In the genomic region with DNA sequence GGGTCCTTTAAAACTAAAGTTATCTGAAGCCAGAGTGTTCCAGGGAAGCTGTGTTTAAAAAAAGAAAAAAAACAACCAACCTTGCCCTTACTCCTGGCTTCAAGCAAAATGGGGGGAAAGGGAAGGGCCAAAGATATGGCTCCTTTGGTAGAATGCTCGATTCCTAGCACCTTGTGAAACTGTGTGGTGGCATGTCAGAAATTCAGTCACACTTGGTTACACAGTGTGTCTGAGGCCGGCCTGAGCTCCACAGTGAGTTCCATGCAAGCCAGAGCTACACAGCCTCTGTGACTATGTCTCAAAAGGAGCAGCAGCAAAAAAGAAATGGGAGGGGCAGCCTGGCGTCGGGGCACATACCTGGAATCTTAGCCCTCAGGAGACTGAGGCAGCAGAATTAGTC, we compare ENCODE assay signal across 14 mouse cellular contexts. TPM values are rescaled to one million over a fixed set of nuclear protein-coding genes. Genes with fewer than 3 reads are reported as not detected.
DNase-seq lines count a peak whose midpoint lies in the region; ATAC-seq and TF ChIP-seq lines count a peak whose summit lies in the region.
"Had no signal": no experiment of that assay in that cellular context is flagged by ENCODE, and none has a peak within 500 bp of the region (broad histone marks: within the 10 kb centered on the region; RNA-seq: fewer than 3 reads in every experiment).

No protein-coding gene starts in this region.

- H3K4me2 ChIP-seq in heart, postnatal 0 days (ENCODE audit: low read depth, low read length): no peak overlapping the region
- no peak overlapping the region for H3K4me2 ChIP-seq in midbrain, embryonic 13.5 days (replicated peaks)
- H3K4me2 ChIP-seq in stomach, embryonic 15.5 days: no peak overlapping the region
- H3K4me2 ChIP-seq: forebrain, embryonic 12.5 days had no signal

- no peaks in the 10 kb centered on the region for H3K9me3 ChIP-seq in heart, postnatal 0 days (replicated peaks; ENCODE audit: control insufficient read depth, low read length)
- no peaks in the 10 kb centered on the region for H3K9me3 ChIP-seq in midbrain, embryonic 13.5 days
- H3K9me3 ChIP-seq in midbrain, embryonic 10.5 days (replicated peaks): no peaks in the 10 kb centered on the region
- H3K9me3 ChIP-seq in stomach, embryonic 15.5 days: no peaks in the 10 kb centered on the region
- H3K9me3 ChIP-seq: forebrain, embryonic 12.5 days; megakaryocyte, embryonic 14.5 days; neural tube, embryonic 13.5 days had no signal

- TF ChIP-seq CTCF in heart, postnatal 0 days (IDR thresholded peaks at IDR 0.05; ENCODE audit: low read depth): no peak

- no peak for DNase-seq in heart, postnatal 0 days (ENCODE audit: low spot score)
- no peak for DNase-seq in heart, postnatal 4 days
- no peak for DNase-seq in midbrain, embryonic 10.5 days (ENCODE audit: low spot score)
- no peak for DNase-seq in gastrocnemius, adult 18-20 months (ENCODE audit: low spot score)
- DNase-seq: cerebellum, adult 2 months; heart, postnatal 14 days; thymus, postnatal 36 days had no signal

- H3K9ac ChIP-seq in heart, postnatal 0 days (replicated peaks; ENCODE audit: low read depth, low read length): no peak overlapping the region
- H3K9ac ChIP-seq in midbrain, embryonic 13.5 days (replicated peaks): no peak overlapping the region
- no peak overlapping the region for H3K9ac ChIP-seq in stomach, embryonic 15.5 days
- H3K9ac ChIP-seq: forebrain, embryonic 12.5 days; neural tube, embryonic 13.5 days had no signal

- 36% methylated on average over 4 of the region's 4 CpGs for WGBS in heart, postnatal 0 days
- 26% methylated on average over 4 of the region's 4 CpGs for WGBS in midbrain, embryonic 13.5 days
- WGBS in midbrain, embryonic 10.5 days: 38% methylated on average over 4 of the region's 4 CpGs
- 36% methylated on average over 4 of the region's 4 CpGs for WGBS in stomach, embryonic 15.5 days

- peak overlapping the region; percentile 5; the same call in 1 of the 2 replicates for H3K27ac ChIP-seq in heart, postnatal 0 days (ENCODE audit: low read depth)
- H3K27ac ChIP-seq in midbrain, embryonic 13.5 days: peak overlapping the region; percentile 25
- no peak overlapping the region for H3K27ac ChIP-seq in midbrain, embryonic 10.5 days (replicated peaks)
- H3K27ac ChIP-seq in brown adipose tissue, adult 24 weeks (replicated peaks; ENCODE audit: low read depth, low read length): peak overlapping the region; percentile 98
- peak overlapping the region; percentile 63; the same call in 1 of the 2 replicates for H3K27ac ChIP-seq in stomach, embryonic 15.5 days
- H3K27ac ChIP-seq: forebrain, embryonic 12.5 days; left cerebral cortex, adult 2 months; neural tube, embryonic 13.5 days had no signal

- peaks cover 25% of the 10 kb centered on the region for H3K27me3 ChIP-seq in heart, postnatal 0 days (ENCODE audit: control insufficient read depth, insufficient read depth, low read length)
- peaks cover 34% of the 10 kb centered on the region for H3K27me3 ChIP-seq in midbrain, embryonic 13.5 days
- H3K27me3 ChIP-seq in midbrain, embryonic 10.5 days (ENCODE audit: low read depth, poor library complexity, severe bottlenecking): peaks cover 33% of the 10 kb centered on the region
- peaks cover 18% of the 10 kb centered on the region for H3K27me3 ChIP-seq in stomach, embryonic 15.5 days (replicated peaks)

- H3K4me1 ChIP-seq in heart, postnatal 0 days (ENCODE audit: control insufficient read depth, insufficient read depth): peaks cover 5% of the 10 kb centered on the region; the same call in 1 of the 2 replicates
- peaks cover 34% of the 10 kb centered on the region for H3K4me1 ChIP-seq in midbrain, embryonic 13.5 days (replicated peaks)
- H3K4me1 ChIP-seq in midbrain, embryonic 10.5 days: peaks cover 46% of the 10 kb centered on the region
- peaks cover 6% of the 10 kb centered on the region; the same call in 1 of the 2 replicates for H3K4me1 ChIP-seq in brown adipose tissue, adult 24 weeks (ENCODE audit: control insufficient read depth, insufficient read depth, insufficient read length, low read length)
- H3K4me1 ChIP-seq in stomach, embryonic 15.5 days: peaks cover 21% of the 10 kb centered on the region

- H3K36me3 ChIP-seq in heart, postnatal 0 days (replicated peaks; ENCODE audit: control insufficient read depth, insufficient read depth, low read length): peaks cover 20% of the 10 kb centered on the region; the same call in 1 of the 2 replicates
- peaks cover 25% of the 10 kb centered on the region for H3K36me3 ChIP-seq in midbrain, embryonic 13.5 days
- peaks cover 33% of the 10 kb centered on the region for H3K36me3 ChIP-seq in midbrain, embryonic 10.5 days
- peaks cover 7% of the 10 kb centered on the region; the same call in 1 of the 2 replicates for H3K36me3 ChIP-seq in stomach, embryonic 15.5 days

- TF ChIP-seq EP300 in heart, postnatal 0 days (IDR thresholded peaks at IDR 0.05; ENCODE audit: low read depth): no peak

- H3K4me3 ChIP-seq in heart, postnatal 0 days (ENCODE audit: low read depth, low read length): no peak overlapping the region
- H3K4me3 ChIP-seq in midbrain, embryonic 13.5 days (replicated peaks): no peak overlapping the region
- no peak overlapping the region for H3K4me3 ChIP-seq in midbrain, embryonic 10.5 days
- 0 out of 2 replicates have a peak overlapping the region, but pooled peaks have one; percentile 26 for H3K4me3 ChIP-seq in brown adipose tissue, adult 24 weeks (ENCODE audit: insufficient read depth, low read depth, low read length)
- H3K4me3 ChIP-seq in stomach, embryonic 15.5 days (replicated peaks): no peak overlapping the region
- H3K4me3 ChIP-seq: forebrain, embryonic 12.5 days; left cerebral cortex, adult 2 months; megakaryocyte, embryonic 14.5 days; neural tube, embryonic 13.5 days had no signal

- no peak for ATAC-seq in heart, postnatal 0 days (ENCODE audit: insufficient read depth, low read depth)
- ATAC-seq in midbrain, embryonic 13.5 days: no peak
- ATAC-seq in stomach, embryonic 15.5 days (ENCODE audit: insufficient read depth, low FRiP score, low read depth): no peak

RNA-seq across cellular contexts. Expression of a gene that starts 3.7 kb away (rescaled TPM):
- total RNA-seq in heart, postnatal 0 days (2014; rRNA removed; ENCODE audit: low replicate concordance): 7.6 TPM in 1 of 2 replicates, not detected in the other
- 0.08 and 0.23 TPM in 2 replicates for polyA plus RNA-seq in heart, postnatal 0 days (2015; fragmentation: Nextera tagmentation; extraction: Ambion mirVana)
- total RNA-seq in heart, postnatal 4 days (2021): not detected
- not detected in 2 replicates for polyA plus RNA-seq in midbrain, embryonic 13.5 days (2015; fragmentation: Nextera tagmentation; extraction: Ambion mirVana)
- polyA plus RNA-seq in midbrain, embryonic 10.5 days (2016; fragmentation: Nextera tagmentation; extraction: Ambion mirVana): 0.36 and 0.48 TPM in 2 replicates
- polyA plus RNA-seq in brown adipose tissue, adult 24 weeks (2012; ENCODE audit: insufficient read depth, insufficient read length, missing spikeins): 22.0 and 26.4 TPM in 2 replicates
- 0.06 and 0.09 TPM in 2 replicates for polyA plus RNA-seq in stomach, embryonic 15.5 days (2015; fragmentation: Nextera tagmentation; extraction: Ambion mirVana)
- under 1 TPM; 0.59 to 0.90 TPM for total RNA-seq in gastrocnemius, adult 18-20 months (2021)
- polyA plus RNA-seq: forebrain, embryonic 12.5 days had no signal

RNA-seq across cellular contexts. Expression of a gene that starts 8.1 kb away (rescaled TPM):
- 10.4 TPM in 1 of 2 replicates, not detected in the other for total RNA-seq in heart, postnatal 0 days (2014; rRNA removed; ENCODE audit: low replicate concordance)
- polyA plus RNA-seq in heart, postnatal 0 days (2015; fragmentation: Nextera tagmentation; extraction: Ambion mirVana): 1.5 and 2.8 TPM in 2 replicates
- total RNA-seq in heart, postnatal 4 days (2021): 1 to 10 TPM; 1.8 to 2.2 TPM
- 2.7 and 10.9 TPM in 2 replicates for polyA plus RNA-seq in midbrain, embryonic 13.5 days (2015; fragmentation: Nextera tagmentation; extraction: Ambion mirVana)
- polyA plus RNA-seq in midbrain, embryonic 10.5 days (2016; fragmentation: Nextera tagmentation; extraction: Ambion mirVana): 7.7 and 7.8 TPM in 2 replicates
- 2.0 TPM in 1 of 2 replicates, not detected in the other for polyA plus RNA-seq in brown adipose tissue, adult 24 weeks (2012; ENCODE audit: insufficient read depth, insufficient read length, missing spikeins)
- polyA plus RNA-seq in stomach, embryonic 15.5 days (2015; fragmentation: Nextera tagmentation; extraction: Ambion mirVana): 5.8 and 8.9 TPM in 2 replicates
- total RNA-seq in gastrocnemius, adult 18-20 months (2021): 1 to 10 TPM; 2.6 to 3.0 TPM

RNA-seq across cellular contexts. Expression of a gene that starts 20.3 kb away (rescaled TPM):
- 1.6 and 5.3 TPM in 2 replicates for total RNA-seq in heart, postnatal 0 days (2014; rRNA removed; ENCODE audit: low replicate concordance)
- polyA plus RNA-seq in heart, postnatal 0 days (2015; fragmentation: Nextera tagmentation; extraction: Ambion mirVana): 1.8 and 2.5 TPM in 2 replicates
- total RNA-seq in heart, postnatal 4 days (2021): 1 to 10 TPM; 4.8 to 6.6 TPM
- 9.2 and 9.9 TPM in 2 replicates for polyA plus RNA-seq in midbrain, embryonic 13.5 days (2015; fragmentation: Nextera tagmentation; extraction: Ambion mirVana)
- 14.0 and 15.4 TPM in 2 replicates for polyA plus RNA-seq in midbrain, embryonic 10.5 days (2016; fragmentation: Nextera tagmentation; extraction: Ambion mirVana)
- polyA plus RNA-seq in brown adipose tissue, adult 24 weeks (2012; ENCODE audit: insufficient read depth, insufficient read length, missing spikeins): 0.95 and 2.3 TPM in 2 replicates
- 6.6 and 9.4 TPM in 2 replicates for polyA plus RNA-seq in stomach, embryonic 15.5 days (2015; fragmentation: Nextera tagmentation; extraction: Ambion mirVana)
- 1 to 10 TPM; 1.0 to 2.2 TPM for total RNA-seq in gastrocnemius, adult 18-20 months (2021)

RNA-seq across cellular contexts. Expression of a gene that starts 20.3 kb away (rescaled TPM):
- 12.7 and 19.7 TPM in 2 replicates for total RNA-seq in heart, postnatal 0 days (2014; rRNA removed; ENCODE audit: low replicate concordance)
- polyA plus RNA-seq in heart, postnatal 0 days (2015; fragmentation: Nextera tagmentation; extraction: Ambion mirVana): 15.9 and 17.8 TPM in 2 replicates
- total RNA-seq in heart, postnatal 4 days (2021): 10 to 100 TPM; 19.2 to 21.6 TPM
- 18.7 and 21.4 TPM in 2 replicates for polyA plus RNA-seq in midbrain, embryonic 13.5 days (2015; fragmentation: Nextera tagmentation; extraction: Ambion mirVana)
- polyA plus RNA-seq in midbrain, embryonic 10.5 days (2016; fragmentation: Nextera tagmentation; extraction: Ambion mirVana): 27.2 and 32.7 TPM in 2 replicates
- polyA plus RNA-seq in brown adipose tissue, adult 24 weeks (2012; ENCODE audit: insufficient read depth, insufficient read length, missing spikeins): 11.5 and 13.6 TPM in 2 replicates
- 36.0 and 38.5 TPM in 2 replicates for polyA plus RNA-seq in stomach, embryonic 15.5 days (2015; fragmentation: Nextera tagmentation; extraction: Ambion mirVana)
- 10 to 100 TPM; 15.0 to 18.0 TPM for total RNA-seq in gastrocnemius, adult 18-20 months (2021)

RNA-seq across cellular contexts. Expression of a gene that starts 20.4 kb away (rescaled TPM):
- 0.65 TPM in 1 of 2 replicates, not detected in the other for total RNA-seq in heart, postnatal 0 days (2014; rRNA removed; ENCODE audit: low replicate concordance)
- polyA plus RNA-seq in heart, postnatal 0 days (2015; fragmentation: Nextera tagmentation; extraction: Ambion mirVana): 0.11 and 0.16 TPM in 2 replicates
- total RNA-seq in heart, postnatal 4 days (2021): under 1 TPM; 0.21 to 0.25 TPM
- polyA plus RNA-seq in midbrain, embryonic 13.5 days (2015; fragmentation: Nextera tagmentation; extraction: Ambion mirVana): 0.23 and 0.32 TPM in 2 replicates
- polyA plus RNA-seq in midbrain, embryonic 10.5 days (2016; fragmentation: Nextera tagmentation; extraction: Ambion mirVana): 0.25 and 0.28 TPM in 2 replicates
- polyA plus RNA-seq in brown adipose tissue, adult 24 weeks (2012; ENCODE audit: insufficient read depth, insufficient read length, missing spikeins): not detected in 2 replicates
- 0.13 and 0.26 TPM in 2 replicates for polyA plus RNA-seq in stomach, embryonic 15.5 days (2015; fragmentation: Nextera tagmentation; extraction: Ambion mirVana)
- under 1 TPM in 1 of 2 experiments, not detected in 1; 0.21 TPM for total RNA-seq in gastrocnemius, adult 18-20 months (2021)

Comparison
In these comparisons a context has a peak if more than half of its experiments do, and no peak if none do; other contexts are left out.
1. RNA of a gene that starts 3.7 kb away (polyA plus RNA-seq): 22.0 to 26.4 TPM in brown adipose tissue, adult 24 weeks; 0.36 to 0.48 TPM in midbrain, embryonic 10.5 days, 0.06 to 0.09 TPM in stomach, embryonic 15.5 days, 0.08 to 0.23 TPM in heart, postnatal 0 days and not detected in midbrain, embryonic 13.5 days; every median in the first group is over 10 times any median in the second.